Mouse (Mus musculus) hindbrain, embryonic 15.5 days (tissue): ENCODE results near the gene Klhl32. TPM values are rescaled to one million over a fixed set of nuclear protein-coding genes. Genes with fewer than 3 reads are reported as not detected.

ENCODE experiments used
- ATAC-seq: fragments of 200-750 bp; cut with Nextera tagmentation; 2 replicates; pipeline ENCODE4 v1.8.0; 2017; ENCODE audit warnings: low read depth, moderate number of reproducible peaks, moderate TSS enrichment; ENCODE audit not compliant: low FRiP score
- H3K27ac ChIP-seq: fragments of 300-500 bp; sonication (generic); replicated peaks from 2 replicates; pipeline ENCODE4 v1.5.1; 2015; ENCODE audit warnings: mild to moderate bottlenecking, inconsistent platforms
- H3K27me3 ChIP-seq: fragments of 300-500 bp; sonication (generic); 2 replicates; pipeline ENCODE4 v1.6.1; 2015; ENCODE audit warnings: control low read depth, inconsistent platforms
- H3K36me3 ChIP-seq: fragments of 300-500 bp; sonication (generic); 2 replicates; pipeline ENCODE4 v1.6.1; 2015; ENCODE audit warnings: control low read depth, inconsistent platforms
- H3K4me1 ChIP-seq: fragments of 300-500 bp; sonication (generic); replicated peaks from 2 replicates; pipeline ENCODE4 v1.6.1; 2015; ENCODE audit warnings: control low read depth, inconsistent platforms
- H3K4me2 ChIP-seq: fragments of 300-500 bp; sonication (generic); 2 replicates; pipeline ENCODE4 v1.6.1; 2015; ENCODE audit warnings: moderate library complexity, mild to moderate bottlenecking, inconsistent platforms
- H3K4me3 ChIP-seq: fragments of 300-500 bp; sonication (generic); 2 replicates; pipeline ENCODE4 v1.5.1; 2015; ENCODE audit warnings: mild to moderate bottlenecking, inconsistent platforms
- H3K9ac ChIP-seq: fragments of 300-500 bp; sonication (generic); 2 replicates; pipeline ENCODE4 v1.6.1; 2015; ENCODE audit warnings: inconsistent platforms
- H3K9me3 ChIP-seq: fragments of 300-500 bp; sonication (generic); 2 replicates; pipeline ENCODE4 v1.6.1; 2016; ENCODE audit warnings: control low read depth, inconsistent platforms
- WGBS: fragments of 180-500 bp; shearing (Covaris S2); methylation state at CpG from one replicate; pipeline ENCODE4 v1.1.7; 2015; 5-methylcytosine and 5-hydroxymethylcytosine counted together
- polyA plus RNA-seq: library from polyadenylated mRNA; unstranded; fragments of >200 nt; fragmentation: Nextera tagmentation; extraction: Ambion mirVana; gene quantifications from 2 replicates; pipeline ENCODE4 v1.2.1, GENCODE M21; 2015

Klhl32 gene
- polyA plus RNA-seq, 1 experiment from 2014 or later = 35.5 TPM

- 82% methylated on average over 5 of the region's 5 CpGs for WGBS
Measured at GRCm38 (mm10) chr4:24845546-24845945, 5.4 kb downstream of the Klhl32 start.

GRCm38 (mm10) chr4:24838567-24838966, 12.4 kb downstream of the Klhl32 start:
- ATAC-seq = no peak
- Histone ChIP-seq H3K27me3 (no peaks in the 10 kb centered on the region), H3K9ac (no peak overlapping the region), H3K4me3 (no peak overlapping the region), H3K36me3 (no peaks in the 10 kb centered on the region), H3K4me1 (peaks cover 10% of the 10 kb centered on the region), H3K9me3 (no peaks in the 10 kb centered on the region), H3K27ac (peak overlapping the region; percentile 57; the same call in 1 of the 2 replicates), H3K4me2 (no peak overlapping the region)
- WGBS = 46% methylated on average over 6 of the region's 6 CpGs

More at GRCm38 (mm10) chr4:24845546-24845945, 5.4 kb downstream of the Klhl32 start:
- Histone ChIP-seq H3K27me3 (no peaks in the 10 kb centered on the region), H3K36me3 (no peaks in the 10 kb centered on the region), H3K4me1 (peaks cover 27% of the 10 kb centered on the region), H3K27ac (no peak overlapping the region), H3K4me3 (no peak overlapping the region), H3K9ac (no peak overlapping the region), H3K4me2 (no peak overlapping the region), H3K9me3 (no peaks in the 10 kb centered on the region)
- no peak for ATAC-seq

- Histone ChIP-seq H3K9me3 (no peaks in the 10 kb centered on the region), H3K4me1 (peaks cover 10% of the 10 kb centered on the region), H3K4me3 (no peak overlapping the region), H3K27me3 (no peaks in the 10 kb centered on the region), H3K4me2 (no peak overlapping the region), H3K36me3 (no peaks in the 10 kb centered on the region), H3K27ac (no peak overlapping the region), H3K9ac (no peak overlapping the region)
- ATAC-seq = peak; percentile 50; the same call in 1 of the 2 replicates
- 33% methylated on average over 7 of the region's 7 CpGs for WGBS
Measured at GRCm38 (mm10) chr4:24835555-24835954, 15.4 kb downstream of the Klhl32 start.

GRCm38 (mm10) chr4:24808316-24808715, 42.6 kb downstream of the Klhl32 start:
- Histone ChIP-seq H3K4me1 (no peaks in the 10 kb centered on the region), H3K27me3 (no peaks in the 10 kb centered on the region), H3K9me3 (no peaks in the 10 kb centered on the region), H3K9ac (no peak overlapping the region), H3K36me3 (no peaks in the 10 kb centered on the region), H3K27ac (no peak overlapping the region), H3K4me2 (no peak overlapping the region), H3K4me3 (no peak overlapping the region)
- ATAC-seq = no peak
- WGBS = 85% methylated on average over 1 of the region's 1 CpGs

- H3K4me1 ChIP-seq = no peaks in the 10 kb centered on the region
- no peak overlapping the region for H3K27ac ChIP-seq
- H3K4me3 ChIP-seq = no peak overlapping the region
- no peak for ATAC-seq
- no peak overlapping the region for H3K4me2 ChIP-seq
- 28% methylated on average over 1 of the region's 1 CpGs for WGBS
- no peaks in the 10 kb centered on the region for H3K9me3 ChIP-seq
- no peaks in the 10 kb centered on the region for H3K27me3 ChIP-seq
- no peak overlapping the region for H3K9ac ChIP-seq
- H3K36me3 ChIP-seq = no peaks in the 10 kb centered on the region
Measured at GRCm38 (mm10) chr4:24801881-24802280, 49.0 kb downstream of the Klhl32 start.

- no peak for ATAC-seq
- no peak overlapping the region for H3K4me3 ChIP-seq
- WGBS = 58% methylated on average over 2 of the region's 2 CpGs
Measured at GRCm38 (mm10) chr4:24801343-24801742, 49.6 kb downstream of the Klhl32 start.

GRCm38 (mm10) chr4:24800345-24800936, 50.5 kb downstream of the Klhl32 start:
- no peaks in the 10 kb centered on the region for H3K27me3 ChIP-seq
- ATAC-seq = no peak
- 94% methylated on average over 9 of the region's 9 CpGs for WGBS
- no peak overlapping the region for H3K4me3 ChIP-seq
- no peaks in the 10 kb centered on the region for H3K4me1 ChIP-seq
- H3K27ac ChIP-seq = no peak overlapping the region
- no peak overlapping the region for H3K4me2 ChIP-seq
- H3K9me3 ChIP-seq = no peaks in the 10 kb centered on the region
- H3K36me3 ChIP-seq = no peaks in the 10 kb centered on the region
- H3K9ac ChIP-seq = no peak overlapping the region

More at GRCm38 (mm10) chr4:24801343-24801742, 49.6 kb downstream of the Klhl32 start:
- Histone ChIP-seq H3K27me3 (no peaks in the 10 kb centered on the region), H3K4me1 (no peaks in the 10 kb centered on the region), H3K9me3 (no peaks in the 10 kb centered on the region), H3K4me2 (no peak overlapping the region), H3K9ac (no peak overlapping the region), H3K36me3 (no peaks in the 10 kb centered on the region), H3K27ac (no peak overlapping the region)

GRCm38 (mm10) chr4:24799037-24799436, 51.9 kb downstream of the Klhl32 start:
- H3K4me3 ChIP-seq = no peak overlapping the region
- H3K9ac ChIP-seq = no peak overlapping the region
- H3K4me2 ChIP-seq = no peak overlapping the region
- no peaks in the 10 kb centered on the region for H3K9me3 ChIP-seq
- H3K27ac ChIP-seq = no peak overlapping the region
- no peaks in the 10 kb centered on the region for H3K27me3 ChIP-seq
- ATAC-seq = no peak
- no peaks in the 10 kb centered on the region for H3K36me3 ChIP-seq
- WGBS = 82% methylated on average over 6 of the region's 6 CpGs
- H3K4me1 ChIP-seq = no peaks in the 10 kb centered on the region

GRCm38 (mm10) chr4:24797868-24798267, 53.1 kb downstream of the Klhl32 start:
- Histone ChIP-seq H3K27ac (no peak overlapping the region), H3K9ac (no peak overlapping the region), H3K4me3 (no peak overlapping the region), H3K4me1 (no peaks in the 10 kb centered on the region), H3K36me3 (no peaks in the 10 kb centered on the region), H3K9me3 (no peaks in the 10 kb centered on the region), H3K27me3 (no peaks in the 10 kb centered on the region), H3K4me2 (no peak overlapping the region)
- ATAC-seq = no peak
- WGBS = 69% methylated on average over 3 of the region's 3 CpGs

- ATAC-seq = no peak
- Histone ChIP-seq H3K27me3 (no peaks in the 10 kb centered on the region), H3K9me3 (no peaks in the 10 kb centered on the region), H3K4me3 (no peak overlapping the region), H3K4me2 (no peak overlapping the region), H3K9ac (no peak overlapping the region), H3K27ac (no peak overlapping the region), H3K4me1 (peaks cover 5% of the 10 kb centered on the region), H3K36me3 (no peaks in the 10 kb centered on the region)
- WGBS = 86% methylated on average over 5 of the region's 5 CpGs
Measured at GRCm38 (mm10) chr4:24797280-24797679, 53.6 kb downstream of the Klhl32 start.

- 51% methylated on average over 1 of the region's 1 CpGs for WGBS
- no peak overlapping the region for H3K4me2 ChIP-seq
- no peak overlapping the region for H3K27ac ChIP-seq
Measured at GRCm38 (mm10) chr4:24796229-24796628, 54.7 kb downstream of the Klhl32 start.

GRCm38 (mm10) chr4:24795180-24795579, 55.7 kb downstream of the Klhl32 start:
- Histone ChIP-seq H3K36me3 (no peaks in the 10 kb centered on the region), H3K4me2 (no peak overlapping the region), H3K4me1 (peaks cover 5% of the 10 kb centered on the region), H3K27me3 (no peaks in the 10 kb centered on the region), H3K9ac (no peak overlapping the region), H3K4me3 (no peak overlapping the region), H3K9me3 (no peaks in the 10 kb centered on the region), H3K27ac (no peak overlapping the region)
- ATAC-seq = no peak
- WGBS = 82% methylated on average over 2 of the region's 2 CpGs

More at GRCm38 (mm10) chr4:24796229-24796628, 54.7 kb downstream of the Klhl32 start:
- no peak overlapping the region for H3K4me3 ChIP-seq
- no peak overlapping the region for H3K9ac ChIP-seq
- no peaks in the 10 kb centered on the region for H3K36me3 ChIP-seq
- H3K9me3 ChIP-seq = no peaks in the 10 kb centered on the region
- ATAC-seq = peak; percentile 82
- H3K4me1 ChIP-seq = peaks cover 5% of the 10 kb centered on the region
- no peaks in the 10 kb centered on the region for H3K27me3 ChIP-seq
